Mouse (Mus musculus): ENCODE measurements at regions not wholly inside any gene's neighbourhood (a gene's known extent, or its start where the extent isn't known, plus 50 kb on each side); places are given as distances from the start of the nearest gene placed in this dataset.
A peak's percentile ranks its signal among the peaks of the same experiment; 100 is the strongest.

DNA sequence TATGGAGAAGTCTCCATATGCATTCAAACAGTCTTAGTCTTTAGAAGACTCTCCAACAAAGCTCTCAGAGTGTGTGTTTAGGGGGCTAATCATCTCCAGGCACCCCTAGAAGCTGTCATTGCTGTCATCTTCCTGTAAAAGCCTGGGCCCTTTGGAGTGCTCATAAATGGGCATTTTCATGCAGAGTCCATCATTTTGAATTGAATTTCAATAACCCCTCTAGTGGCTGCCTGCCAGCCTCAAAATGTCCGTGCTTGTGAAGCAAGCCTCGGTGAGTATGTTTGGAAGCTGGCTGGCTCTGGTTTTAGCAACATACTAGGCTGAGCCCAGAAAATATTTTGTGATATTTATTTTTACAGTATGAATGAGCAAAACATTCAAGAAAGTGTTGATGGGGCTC, 195.2 kb downstream of the Wnt5a start:
- Histone ChIP-seq H3K4me2 (no peak overlapping the region), H3K9ac (replicated peaks) (no peak overlapping the region), H3K4me3 (replicated peaks) (no peak overlapping the region), H3K4me1 (replicated peaks) (no peaks in the 10 kb centered on the region), H3K9me3 (no peaks in the 10 kb centered on the region), H3K36me3 (no peaks in the 10 kb centered on the region), H3K27me3 (no peaks in the 10 kb centered on the region), H3K27ac (no peak overlapping the region)
- no peak for ATAC-seq (ENCODE audit: insufficient number of reproducible peaks, insufficient read depth, low FRiP score, low TSS enrichment, low read depth)
- 78% methylated on average over 2 of the region's 2 CpGs for WGBS

DNA sequence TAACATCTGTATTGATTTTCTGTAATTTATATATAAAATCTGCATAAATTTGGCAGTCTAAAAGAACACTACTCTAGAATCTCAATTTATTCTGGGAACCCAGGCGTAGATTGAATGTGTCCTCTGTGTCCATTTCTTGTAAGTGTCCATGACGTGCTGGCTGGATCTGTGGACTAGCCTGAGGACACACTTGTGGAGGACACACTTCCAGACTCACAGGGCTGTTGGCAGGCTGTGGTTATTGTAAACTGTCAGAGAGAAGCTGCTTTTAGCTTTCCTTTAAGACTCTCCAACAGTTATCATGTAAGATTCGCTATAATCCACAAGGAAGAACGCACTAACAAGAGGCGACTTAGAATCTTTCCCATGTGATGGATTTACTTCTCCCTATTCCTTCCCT, 200.2 kb downstream of the Wnt5a start:
- no peak overlapping the region for H3K9ac ChIP-seq (replicated peaks)
- no peaks in the 10 kb centered on the region for H3K27me3 ChIP-seq
- no peaks in the 10 kb centered on the region for H3K4me1 ChIP-seq (replicated peaks)
- H3K4me2 ChIP-seq = no peak overlapping the region
- no peak for ATAC-seq (ENCODE audit: insufficient number of reproducible peaks, insufficient read depth, low FRiP score, low TSS enrichment, low read depth)
- no peak overlapping the region for H3K27ac ChIP-seq
- H3K4me3 ChIP-seq (replicated peaks) = no peak overlapping the region
- no peaks in the 10 kb centered on the region for H3K9me3 ChIP-seq
- WGBS = 93% methylated on average over 5 of the region's 5 CpGs
- no peaks in the 10 kb centered on the region for H3K36me3 ChIP-seq

DNA sequence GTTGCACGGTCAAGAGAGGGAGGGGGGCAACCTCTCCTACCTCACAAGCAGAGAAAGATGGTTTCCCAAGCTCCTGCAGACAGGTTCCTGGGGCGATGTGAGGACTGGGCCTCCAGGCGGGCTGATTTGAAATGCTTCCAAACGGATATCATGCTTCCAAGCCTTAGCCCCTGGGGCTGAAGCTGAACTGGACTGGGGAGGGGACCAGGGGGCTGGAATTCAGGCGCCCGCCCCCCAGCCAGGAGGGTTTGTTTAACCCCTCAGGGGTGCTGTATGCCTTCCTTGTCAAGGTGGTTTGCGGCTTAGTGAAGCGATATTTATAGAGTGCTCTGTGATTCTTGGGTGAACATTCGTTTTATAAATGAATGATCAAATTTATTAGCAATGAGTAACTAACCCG, 210.0 kb downstream of the Wnt5a start:
- H3K36me3 ChIP-seq = no peaks in the 10 kb centered on the region
- H3K4me1 ChIP-seq (replicated peaks) = peaks cover 6% of the 10 kb centered on the region
- ATAC-seq (ENCODE audit: insufficient number of reproducible peaks, insufficient read depth, low FRiP score, low TSS enrichment, low read depth) = peak; percentile 42; the same call in 1 of the 2 replicates
- no peaks in the 10 kb centered on the region for H3K9me3 ChIP-seq
- H3K4me2 ChIP-seq = no peak overlapping the region
- H3K4me3 ChIP-seq (replicated peaks) = no peak overlapping the region
- H3K9ac ChIP-seq (replicated peaks) = no peak overlapping the region
- H3K27ac ChIP-seq = 0 out of 2 replicates have a peak overlapping the region, but pooled peaks have one; percentile 19
- no peaks in the 10 kb centered on the region for H3K27me3 ChIP-seq
- 54% methylated on average over 10 of the region's 10 CpGs for WGBS

DNA sequence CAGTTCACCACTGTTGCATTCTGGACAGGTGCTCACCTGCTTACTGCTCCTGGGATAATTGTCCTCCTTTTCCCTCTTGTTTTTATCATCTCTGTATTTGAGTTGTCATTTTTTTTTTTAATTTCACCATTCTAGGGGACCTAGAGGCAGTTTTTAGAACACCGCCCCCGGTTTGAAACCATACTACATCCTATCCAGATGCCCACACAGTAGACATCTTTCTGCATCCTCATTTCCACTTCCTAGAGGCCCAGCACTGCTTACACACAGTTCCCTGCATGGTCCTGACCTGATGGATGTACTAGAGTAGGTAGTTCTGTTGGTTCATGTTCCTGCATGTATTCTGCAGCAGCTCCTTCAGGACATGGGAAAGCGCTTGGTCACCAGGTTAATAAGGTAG, 216.0 kb downstream of the Wnt5a start:
- H3K4me3 ChIP-seq (replicated peaks) = no peak overlapping the region
- ATAC-seq (ENCODE audit: insufficient number of reproducible peaks, insufficient read depth, low FRiP score, low TSS enrichment, low read depth) = no peak
- H3K4me1 ChIP-seq (replicated peaks) = no peaks in the 10 kb centered on the region
- H3K36me3 ChIP-seq = no peaks in the 10 kb centered on the region
- no peak overlapping the region for H3K4me2 ChIP-seq
- no peak overlapping the region for H3K9ac ChIP-seq (replicated peaks)
- H3K27me3 ChIP-seq = no peaks in the 10 kb centered on the region
- no peak overlapping the region for H3K27ac ChIP-seq
- WGBS = 95% methylated on average over 3 of the region's 3 CpGs
- H3K9me3 ChIP-seq = no peaks in the 10 kb centered on the region

DNA sequence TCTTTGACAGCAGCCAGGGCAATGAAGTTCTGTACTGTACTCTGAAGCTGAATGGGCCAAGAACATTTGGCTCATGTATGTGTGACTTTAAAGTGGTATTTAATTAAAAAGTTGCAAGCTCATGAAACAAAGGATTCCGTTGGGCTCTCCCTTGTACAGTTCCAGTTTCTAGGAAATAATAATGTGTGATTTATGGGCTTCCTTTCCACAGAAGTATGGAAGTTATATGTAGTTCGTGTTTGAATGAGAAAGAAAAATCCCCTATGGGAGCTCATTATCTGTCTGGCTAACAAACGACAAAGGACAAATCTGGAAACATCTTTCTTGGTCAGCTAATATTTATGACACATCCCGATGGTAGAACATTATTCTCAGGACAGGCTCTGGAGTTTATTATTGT, 221.1 kb downstream of the Wnt5a start:
- Histone ChIP-seq H3K27ac (no peak overlapping the region), H3K4me3 (replicated peaks) (no peak overlapping the region), H3K9ac (replicated peaks) (no peak overlapping the region), H3K9me3 (no peaks in the 10 kb centered on the region), H3K27me3 (no peaks in the 10 kb centered on the region), H3K4me2 (no peak overlapping the region), H3K4me1 (replicated peaks) (no peaks in the 10 kb centered on the region), H3K36me3 (no peaks in the 10 kb centered on the region)
- WGBS = 52% methylated on average over 4 of the region's 4 CpGs
- ATAC-seq (ENCODE audit: insufficient number of reproducible peaks, insufficient read depth, low FRiP score, low TSS enrichment, low read depth) = no peak

DNA sequence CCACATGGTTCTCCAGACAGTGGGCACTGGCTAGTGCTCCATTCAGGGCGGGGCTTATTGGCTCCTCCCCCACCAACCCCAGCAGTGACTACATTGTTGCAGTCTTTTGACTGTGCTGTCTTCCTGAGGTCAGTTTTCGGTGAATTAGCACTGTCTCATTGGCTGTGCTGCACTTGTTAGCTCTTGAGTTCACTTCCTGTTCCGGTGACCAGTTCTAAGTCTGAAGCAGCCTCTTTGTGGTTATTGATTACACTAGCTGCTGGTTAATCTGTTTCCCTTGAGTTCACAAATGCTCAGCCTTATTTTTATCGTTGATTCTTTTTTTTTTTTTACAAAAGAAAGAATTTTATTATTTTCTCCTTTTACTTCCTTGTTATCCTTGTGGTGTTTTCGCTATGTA, 228.9 kb downstream of the Wnt5a start:
- WGBS = 78% methylated on average over 5 of the region's 5 CpGs

DNA sequence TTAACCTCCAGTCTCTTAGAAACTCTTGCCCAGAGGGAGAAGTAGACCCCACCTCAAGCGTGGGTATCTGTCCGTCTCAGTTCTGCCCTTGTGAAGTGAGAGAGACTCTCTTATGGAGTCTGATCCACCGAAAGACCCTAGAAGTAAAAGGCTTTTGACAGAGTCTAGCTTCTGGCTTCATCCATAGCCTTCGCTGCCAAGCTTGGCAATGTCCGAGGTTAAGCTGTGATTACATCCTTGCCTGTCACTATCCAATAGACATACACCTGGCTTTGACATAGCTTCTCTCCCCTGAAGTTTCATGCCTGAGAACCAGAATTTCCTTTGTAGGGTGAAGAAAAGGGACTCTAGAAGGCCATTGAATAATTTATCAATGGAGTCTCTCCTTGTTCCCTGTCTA, 230.9 kb downstream of the Wnt5a start:
- Histone ChIP-seq H3K4me1 (replicated peaks) (no peaks in the 10 kb centered on the region), H3K4me3 (replicated peaks) (no peak overlapping the region), H3K9ac (replicated peaks) (no peak overlapping the region), H3K36me3 (no peaks in the 10 kb centered on the region), H3K27me3 (no peaks in the 10 kb centered on the region), H3K4me2 (no peak overlapping the region), H3K27ac (no peak overlapping the region), H3K9me3 (no peaks in the 10 kb centered on the region)
- 91% methylated on average over 5 of the region's 5 CpGs for WGBS
- ATAC-seq (ENCODE audit: insufficient number of reproducible peaks, insufficient read depth, low FRiP score, low TSS enrichment, low read depth) = no peak

More for the DNA sequence above, 228.9 kb downstream of the Wnt5a start:
- Histone ChIP-seq H3K9me3 (no peaks in the 10 kb centered on the region), H3K27me3 (no peaks in the 10 kb centered on the region), H3K4me1 (replicated peaks) (no peaks in the 10 kb centered on the region), H3K9ac (replicated peaks) (no peak overlapping the region), H3K4me2 (no peak overlapping the region), H3K27ac (no peak overlapping the region), H3K36me3 (no peaks in the 10 kb centered on the region), H3K4me3 (replicated peaks) (no peak overlapping the region)
- ATAC-seq (ENCODE audit: insufficient number of reproducible peaks, insufficient read depth, low FRiP score, low TSS enrichment, low read depth) = no peak

DNA sequence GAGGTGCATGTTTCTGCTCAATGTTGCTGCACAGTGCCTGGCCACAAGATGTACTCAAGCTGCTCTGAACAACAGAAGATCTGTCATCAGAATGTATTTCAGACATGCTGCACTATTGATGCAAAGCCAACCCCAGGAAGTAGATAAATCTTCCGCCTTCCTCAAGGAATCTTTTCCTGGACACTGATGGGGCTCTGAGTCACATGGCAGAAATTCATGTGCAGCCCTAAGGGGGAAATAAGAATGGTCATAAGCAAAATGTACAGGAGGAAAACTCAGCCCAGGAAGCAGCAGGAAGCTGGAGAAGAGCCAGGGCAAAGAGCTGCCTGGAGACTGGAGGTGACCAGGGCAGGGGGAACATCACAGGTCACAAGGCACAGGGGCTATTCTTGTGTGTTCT, 235.5 kb downstream of the Wnt5a start:
- no peak for ATAC-seq (ENCODE audit: insufficient number of reproducible peaks, insufficient read depth, low FRiP score, low TSS enrichment, low read depth)
- H3K27ac ChIP-seq = no peak overlapping the region
- no peak overlapping the region for H3K9ac ChIP-seq (replicated peaks)
- H3K36me3 ChIP-seq = no peaks in the 10 kb centered on the region
- H3K4me1 ChIP-seq (replicated peaks) = 0 out of 2 replicates have a peak, but pooled peaks cover 3% of the 10 kb centered on the region
- no peaks in the 10 kb centered on the region for H3K27me3 ChIP-seq
- no peaks in the 10 kb centered on the region for H3K9me3 ChIP-seq
- WGBS = 93% methylated on average over 1 of the region's 1 CpGs
- no peak overlapping the region for H3K4me2 ChIP-seq
- no peak overlapping the region for H3K4me3 ChIP-seq (replicated peaks)

DNA sequence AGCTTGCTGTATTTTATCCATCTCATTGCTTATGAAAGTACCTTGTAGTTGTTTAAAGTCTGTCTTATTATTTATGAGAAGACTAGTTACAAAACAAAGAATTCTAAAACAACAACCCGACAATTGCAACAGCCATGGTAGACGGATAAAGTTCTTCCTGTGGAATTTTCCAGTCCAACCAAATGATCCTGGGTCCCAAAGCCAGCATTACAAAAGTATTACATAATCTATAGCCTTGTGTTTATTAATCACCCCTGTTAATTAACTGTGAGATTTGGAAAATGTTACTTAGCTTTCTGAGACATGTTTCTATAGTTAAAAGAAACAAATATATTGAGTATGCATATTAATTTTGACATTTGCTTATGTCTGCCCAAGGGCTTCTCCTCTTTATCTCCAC, 236.9 kb downstream of the Wnt5a start:
- no peak overlapping the region for H3K9ac ChIP-seq (replicated peaks)
- no peak overlapping the region for H3K4me2 ChIP-seq
- H3K9me3 ChIP-seq = no peaks in the 10 kb centered on the region
- no peak for ATAC-seq (ENCODE audit: insufficient number of reproducible peaks, insufficient read depth, low FRiP score, low TSS enrichment, low read depth)
- H3K36me3 ChIP-seq = no peaks in the 10 kb centered on the region
- WGBS = 84% methylated on average over 2 of the region's 2 CpGs
- no peak overlapping the region for H3K27ac ChIP-seq
- H3K4me3 ChIP-seq (replicated peaks) = no peak overlapping the region
- H3K27me3 ChIP-seq = no peaks in the 10 kb centered on the region
- H3K4me1 ChIP-seq (replicated peaks) = 0 out of 2 replicates have a peak, but pooled peaks cover 3% of the 10 kb centered on the region

DNA sequence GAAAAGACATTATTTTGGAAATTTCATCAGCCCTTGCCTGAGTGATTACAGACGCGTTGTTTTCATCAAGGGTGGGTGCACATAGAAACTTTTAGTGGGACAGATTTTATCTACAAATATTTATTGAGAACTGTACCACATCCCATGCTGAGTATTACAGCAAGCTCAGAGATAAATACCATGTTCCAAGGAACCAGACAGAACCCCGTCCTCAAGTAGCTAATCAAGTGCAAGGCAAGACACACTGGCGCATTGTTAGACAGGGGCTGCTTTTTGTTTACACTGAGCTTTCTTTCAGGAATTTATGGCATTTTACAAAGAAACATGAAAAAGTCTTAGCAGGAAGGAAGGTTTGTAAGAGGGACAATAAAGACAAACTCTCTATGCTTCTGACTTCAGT, 239.1 kb downstream of the Wnt5a start:
- WGBS = 78% methylated on average over 4 of the region's 4 CpGs
- no peak for ATAC-seq (ENCODE audit: insufficient number of reproducible peaks, insufficient read depth, low FRiP score, low TSS enrichment, low read depth)

DNA sequence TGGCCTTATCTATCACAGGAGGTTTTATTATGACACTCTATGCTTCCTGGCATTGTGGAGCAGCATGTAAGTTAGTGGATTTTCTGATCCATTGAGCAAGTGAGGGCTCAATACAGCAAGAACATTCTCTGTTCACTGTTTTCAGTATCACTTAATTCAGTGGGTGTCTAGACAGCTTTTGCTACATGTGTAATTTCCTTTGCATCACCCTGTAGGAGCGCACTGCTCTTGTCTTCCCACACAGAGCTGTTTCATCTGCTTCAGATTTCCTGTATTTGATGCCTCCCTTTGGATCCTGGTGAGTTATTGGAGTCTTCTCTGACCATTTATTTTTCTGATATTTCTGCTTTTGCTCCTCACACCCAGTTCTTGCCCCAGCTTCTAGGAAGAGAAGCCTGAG, 245.8 kb downstream of the Wnt5a start:
- no peaks in the 10 kb centered on the region for H3K27me3 ChIP-seq
- no peaks in the 10 kb centered on the region for H3K9me3 ChIP-seq
- H3K4me1 ChIP-seq (replicated peaks) = peaks cover 28% of the 10 kb centered on the region
- no peak overlapping the region for H3K27ac ChIP-seq
- no peak overlapping the region for H3K4me3 ChIP-seq (replicated peaks)
- no peak overlapping the region for H3K9ac ChIP-seq (replicated peaks)
- WGBS = 68% methylated on average over 1 of the region's 1 CpGs
- no peaks in the 10 kb centered on the region for H3K36me3 ChIP-seq
- ATAC-seq (ENCODE audit: insufficient number of reproducible peaks, insufficient read depth, low FRiP score, low TSS enrichment, low read depth) = no peak
- no peak overlapping the region for H3K4me2 ChIP-seq

More for the DNA sequence above, 239.1 kb downstream of the Wnt5a start:
- Histone ChIP-seq H3K4me2 (no peak overlapping the region), H3K9me3 (no peaks in the 10 kb centered on the region), H3K36me3 (no peaks in the 10 kb centered on the region), H3K9ac (replicated peaks) (no peak overlapping the region), H3K27me3 (no peaks in the 10 kb centered on the region), H3K4me1 (replicated peaks) (0 out of 2 replicates have a peak, but pooled peaks cover 3% of the 10 kb centered on the region), H3K4me3 (replicated peaks) (no peak overlapping the region), H3K27ac (no peak overlapping the region)

DNA sequence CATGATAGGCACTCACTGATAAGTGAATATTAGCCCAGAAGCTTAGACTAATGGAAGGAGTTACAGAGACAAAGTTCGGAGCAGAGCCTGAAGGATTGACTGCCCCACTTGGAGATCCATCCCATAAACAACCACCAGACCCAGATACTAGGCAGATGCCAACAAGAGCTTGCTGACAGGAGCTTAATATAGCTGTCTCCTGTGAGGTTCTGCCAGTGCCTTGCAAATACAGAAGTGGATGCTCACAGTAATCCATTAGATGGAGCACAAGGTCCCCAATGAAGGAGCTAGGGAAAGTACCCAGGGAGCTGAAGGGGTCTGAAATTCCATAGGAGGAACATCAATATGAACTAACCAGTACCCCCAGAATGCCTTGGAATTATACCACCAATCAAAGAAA, 252.8 kb upstream of the Lrtm1 start:
- H3K36me3 ChIP-seq = no peaks in the 10 kb centered on the region
- ATAC-seq (ENCODE audit: insufficient number of reproducible peaks, insufficient read depth, low FRiP score, low TSS enrichment, low read depth) = no peak
- H3K9ac ChIP-seq (replicated peaks) = no peak overlapping the region
- no peak overlapping the region for H3K4me3 ChIP-seq (replicated peaks)
- no peaks in the 10 kb centered on the region for H3K9me3 ChIP-seq
- no peak overlapping the region for H3K4me2 ChIP-seq
- H3K27ac ChIP-seq = no peak overlapping the region
- 88% methylated on average over 1 of the region's 1 CpGs for WGBS
- no peaks in the 10 kb centered on the region for H3K27me3 ChIP-seq
- peaks cover 5% of the 10 kb centered on the region; the same call in 1 of the 2 replicates for H3K4me1 ChIP-seq (replicated peaks)
